In genomic region chr4:40774279-40775259, GRCm38 (mm10) we compare ENCODE assay signal across 7 mouse cellular contexts. TPM values are rescaled to one million over a fixed set of nuclear protein-coding genes. Genes with fewer than 3 reads are reported as not detected.
DNase-seq lines count a peak whose midpoint lies in the region; ATAC-seq lines count a peak whose summit lies in the region.

No protein-coding gene starts in this region.

- H3K27me3 ChIP-seq in midbrain, embryonic 11.5 days (ENCODE audit: control insufficient read depth, insufficient read depth, low read length): no peaks in the 10 kb centered on the region

- H3K4me2 ChIP-seq in midbrain, embryonic 11.5 days: peak overlapping the region; percentile 23

- H3K4me1 ChIP-seq in midbrain, embryonic 11.5 days (ENCODE audit: control insufficient read depth, insufficient read depth, low read length): 0 out of 2 replicates have a peak, but pooled peaks cover 2% of the 10 kb centered on the region

- no peak overlapping the region for H3K4me3 ChIP-seq in midbrain, embryonic 11.5 days (ENCODE audit: low read depth, low read length)

- DNase-seq in cerebellum, postnatal 36 days: peak; percentile 63 to 66
- DNase-seq in gastrocnemius, adult 8-10 months (ENCODE audit: low spot score in 2 of 2): peak; percentile 53 to 57
- peak; percentile 86 for DNase-seq in hindlimb bud, embryonic 11.5 days (ENCODE audit: extremely low spot score, low read depth, low spot score)
- DNase-seq in left cerebral cortex, postnatal 4 days: peak; percentile 79
- peak; percentile 94 for DNase-seq in midbrain, embryonic 11.5 days (ENCODE audit: low spot score, missing footprints)
- peak; percentile 67 for DNase-seq in spleen, adult 12 weeks (ENCODE audit: low spot score)

- no peaks in the 10 kb centered on the region for H3K9me3 ChIP-seq in midbrain, embryonic 11.5 days (ENCODE audit: control insufficient read depth, low read length)

- H3K36me3 ChIP-seq in midbrain, embryonic 11.5 days (ENCODE audit: control insufficient read depth, insufficient read depth, low read length): no peaks in the 10 kb centered on the region

- H3K27ac ChIP-seq in midbrain, embryonic 11.5 days (ENCODE audit: low read depth, low read length): no peak overlapping the region

- no peak overlapping the region for H3K9ac ChIP-seq in midbrain, embryonic 11.5 days (ENCODE audit: low read length)

- intact Hi-C loops in left cerebral cortex, postnatal 4 days (cut with DNase I): loop anchor here (2.0 kb wide), 1 partner anchor 130 kb away; no protein-coding TSS in a partner anchor

- peak; percentile 52 for ATAC-seq in activated CD4-positive, CD25-positive, alpha-beta regulatory T cell, adult 4 months
- ATAC-seq in midbrain, embryonic 11.5 days (ENCODE audit: low FRiP score): peak; percentile 36

- WGBS in midbrain, embryonic 11.5 days: 18% methylated on average over 12 of the region's 12 CpGs

RNA-seq across cellular contexts. Expression of gene Smu1, which starts 16.8 kb away (rescaled TPM):
- polyA plus RNA-seq in activated CD4-positive, CD25-positive, alpha-beta regulatory T cell, adult 4 months (2017; shearing (Covaris generic)): 100 to 1,000 TPM; 111 to 128 TPM
- total RNA-seq in gastrocnemius, adult 8-10 months (2022): 10 to 100 TPM; 28.7 to 33.9 (median 32.7) TPM
- 10 to 100 TPM; 52.9 to 54.9 TPM for total RNA-seq in left cerebral cortex, postnatal 4 days (2021)
- polyA plus RNA-seq in midbrain, embryonic 11.5 days (2014; fragmentation: Nextera tagmentation; extraction: Ambion mirVana): 192 and 194 TPM in 2 replicates

RNA-seq across cellular contexts. Expression of gene Dnaja1, which starts 52.6 kb away (rescaled TPM):
- polyA plus RNA-seq in activated CD4-positive, CD25-positive, alpha-beta regulatory T cell, adult 4 months (2017; shearing (Covaris generic)): 100 to 1,000 TPM; 474 TPM
- total RNA-seq in gastrocnemius, adult 8-10 months (2022): 10 to 100 TPM; 24.8 to 44.0 (median 28.5) TPM
- 100 to 1,000 TPM; 362 to 369 TPM for total RNA-seq in left cerebral cortex, postnatal 4 days (2021)
- 710 and 762 TPM in 2 replicates for polyA plus RNA-seq in midbrain, embryonic 11.5 days (2014; fragmentation: Nextera tagmentation; extraction: Ambion mirVana)

Comparison
In these comparisons a context has a peak if more than half of its experiments do, and no peak if none do; other contexts are left out.
1. RNA of gene Dnaja1, which starts 52.6 kb away (total RNA-seq): 362 to 369 TPM in left cerebral cortex, postnatal 4 days; 24.8 to 44.0 TPM in gastrocnemius, adult 8-10 months; every median in the first group is over 4 times any median in the second.
2. Peak in every context shown above with its lines, with median percentiles within 50 percentile points of each other: DNase-seq.